Mouse (Mus musculus): ENCODE results near the gene Dmrta2.
A peak's percentile ranks its signal among the peaks of the same experiment; 100 is the strongest.

DNA sequence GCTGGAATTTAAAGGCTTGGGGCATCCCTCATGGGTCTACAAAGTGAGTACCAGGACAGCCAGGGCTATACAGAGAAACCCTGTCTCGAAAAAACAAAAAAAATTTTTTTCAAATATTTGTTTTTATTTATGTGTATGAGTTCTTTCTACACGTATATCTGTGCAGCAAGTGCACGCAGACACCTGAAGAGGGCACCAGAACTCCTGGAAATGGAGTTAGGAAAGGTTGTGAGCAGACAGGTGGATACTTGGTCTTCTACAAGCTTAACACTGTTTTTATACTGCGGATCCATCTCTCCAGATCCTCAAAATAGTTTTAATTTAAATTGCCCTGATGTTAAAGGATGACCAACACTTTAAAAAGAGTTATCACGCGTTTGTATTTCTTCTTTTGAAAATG is 11.4 kb downstream of the Dmrta2 start:
- peak; percentile 26; the same call in 1 of the 2 replicates for TF ChIP-seq CTCF (IDR thresholded peaks at IDR 0.05; ENCODE audit: low read depth)
- no peak for TF ChIP-seq EP300 (optimal IDR thresholded peaks at IDR 0.05)

All from stomach, postnatal 0 days (tissue).